Mouse (Mus musculus) gastrocnemius, adult 18-20 months (tissue): ENCODE measurements around the gene Slamf8. TPM values are rescaled to one million over a fixed set of nuclear protein-coding genes. Genes with fewer than 3 reads are reported as not detected.

ENCODE experiments used
- DNase-seq: peaks from one replicate; pipeline ENCODE4 v3.0.0; 2021; ENCODE audit warnings: low spot score
- total RNA-seq, 2 experiments: library from RNA; stranded (reverse); gene quantifications; 2 replicates each; pipeline ENCODE4 v1.2.3; 2021

The Slamf8 gene
- total RNA-seq, 2 experiments from 2014 or later: 0.18 to 0.24 TPM

- DNase-seq: no peak
Observed at GRCm38 (mm10) chr1:172593956-172594355, 3.6 kb upstream of the Slamf8 start.

GRCm38 (mm10) chr1:172593321-172593720, 3.0 kb upstream of the Slamf8 start:
- DNase-seq: no peak

- no peak for DNase-seq
Observed at GRCm38 (mm10) chr1:172585612-172586567, 4.5 kb downstream of the Slamf8 start.

GRCm38 (mm10) chr1:172585026-172585425, 5.3 kb downstream of the Slamf8 start:
- no peak for DNase-seq

GRCm38 (mm10) chr1:172584271-172584670, 6.1 kb downstream of the Slamf8 start:
- DNase-seq: no peak

GRCm38 (mm10) chr1:172582436-172582835, 7.9 kb downstream of the Slamf8 start:
- DNase-seq: no peak

GRCm38 (mm10) chr1:172580116-172580515, 10.3 kb downstream of the Slamf8 start:
- DNase-seq: no peak

GRCm38 (mm10) chr1:172567758-172568157, 22.6 kb downstream of the Slamf8 start:
- no peak for DNase-seq

GRCm38 (mm10) chr1:172566131-172566530, 24.2 kb downstream of the Slamf8 start:
- DNase-seq: no peak

GRCm38 (mm10) chr1:172563465-172563828, 26.9 kb downstream of the Slamf8 start:
- no peak for DNase-seq

- peak; percentile 39 for DNase-seq
Observed at GRCm38 (mm10) chr1:172562641-172563464, 27.5 kb downstream of the Slamf8 start.

- no peak for DNase-seq
Observed at GRCm38 (mm10) chr1:172555638-172556037, 34.7 kb downstream of the Slamf8 start, which contains the start of gene Vsig8. Gene Vsig8, plus strand, starts transcription at chr1:172555938.

GRCm38 (mm10) chr1:172552623-172553022, 37.7 kb downstream of the Slamf8 start:
- DNase-seq: no peak

GRCm38 (mm10) chr1:172551009-172551408, 39.4 kb downstream of the Slamf8 start:
- no peak for DNase-seq

- DNase-seq: peak; percentile 26
Observed at GRCm38 (mm10) chr1:172550551-172550951, 39.8 kb downstream of the Slamf8 start.

- DNase-seq: no peak
Observed at GRCm38 (mm10) chr1:172549717-172550116, 40.7 kb downstream of the Slamf8 start.

GRCm38 (mm10) chr1:172549314-172549713, 41.1 kb downstream of the Slamf8 start:
- DNase-seq: no peak

GRCm38 (mm10) chr1:172548501-172548900, 41.9 kb downstream of the Slamf8 start:
- no peak for DNase-seq

- DNase-seq: no peak
Observed at GRCm38 (mm10) chr1:172546062-172546461, 44.3 kb downstream of the Slamf8 start.

GRCm38 (mm10) chr1:172540283-172540820, 50.0 kb downstream of the Slamf8 start:
- DNase-seq: no peak

GRCm38 (mm10) chr1:172539827-172540226, 50.5 kb downstream of the Slamf8 start:
- DNase-seq: no peak

GRCm38 (mm10) chr1:172535116-172535515, 55.3 kb downstream of the Slamf8 start:
- DNase-seq: no peak
